Mouse (Mus musculus) kidney, adult 2 months (tissue): ENCODE measurements around the gene Egfem1.

Source experiments
- CTCF ChIP-seq: fragments of 200-500 bp; conservative IDR thresholded peaks from 2 replicates; pipeline ENCODE4 v1.5.1; 2011; ENCODE audit warnings: low read depth, mild to moderate bottlenecking, control low read depth, low read length, moderate library complexity, mixed read lengths; ENCODE audit not compliant: insufficient read depth, insufficient read length
- POLR2A ChIP-seq: fragments of 200-500 bp; IDR thresholded peaks from one replicate; pipeline ENCODE4 v1.6.1; 2011; ENCODE audit warnings: low read depth, low read length, control low read depth

- no peak for TF ChIP-seq CTCF
- no peak for TF ChIP-seq POLR2A
These were observed 86.6 kb downstream of the Egfem1 start for GRCm38 (mm10) chr3:29168401-29168800.
